Mouse (Mus musculus): ENCODE results near the gene Nell2. TPM values are rescaled to one million over a fixed set of nuclear protein-coding genes. Genes with fewer than 3 reads are reported as not detected.
"Not testable (repeated sequence)": the region's sequence is repeated elsewhere in the genome, so short reads cannot be mapped to it uniquely, and the experiment has no call there.

The Nell2 gene
- polyA plus RNA-seq, 1 experiment: 0.35 TPM

GRCm38 (mm10) chr15:95241161-95241560 is 287.2 kb downstream of the Nell2 start:
- no peak for DNase-seq (ENCODE audit: low read depth)

GRCm38 (mm10) chr15:95237021-95237420 is 291.3 kb downstream of the Nell2 start:
- not testable (repeated sequence) for DNase-seq (ENCODE audit: low read depth)

DNA sequence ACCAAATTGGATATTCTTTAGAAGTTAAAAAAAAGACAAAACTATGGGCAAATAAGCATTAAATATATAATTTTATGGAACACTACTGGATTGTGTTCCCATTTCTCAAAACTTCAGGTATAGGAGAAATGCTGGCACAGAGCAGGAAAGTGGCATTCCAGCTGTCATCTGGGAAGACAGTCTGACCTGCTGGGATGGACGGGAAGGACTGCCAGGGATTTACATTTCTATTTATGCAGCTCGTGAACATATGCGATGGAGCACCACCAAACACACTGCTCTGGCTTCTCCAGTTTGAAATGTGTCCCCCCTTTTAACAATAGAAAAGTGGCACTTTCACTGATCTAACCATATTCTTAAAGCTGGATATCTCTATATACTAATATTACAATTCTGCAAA is 291.9 kb downstream of the Nell2 start:
- DNase-seq (ENCODE audit: low read depth): no peak

- no peak for DNase-seq (ENCODE audit: low read depth)
Observed at GRCm38 (mm10) chr15:95231171-95231570, 297.2 kb downstream of the Nell2 start.

DNA sequence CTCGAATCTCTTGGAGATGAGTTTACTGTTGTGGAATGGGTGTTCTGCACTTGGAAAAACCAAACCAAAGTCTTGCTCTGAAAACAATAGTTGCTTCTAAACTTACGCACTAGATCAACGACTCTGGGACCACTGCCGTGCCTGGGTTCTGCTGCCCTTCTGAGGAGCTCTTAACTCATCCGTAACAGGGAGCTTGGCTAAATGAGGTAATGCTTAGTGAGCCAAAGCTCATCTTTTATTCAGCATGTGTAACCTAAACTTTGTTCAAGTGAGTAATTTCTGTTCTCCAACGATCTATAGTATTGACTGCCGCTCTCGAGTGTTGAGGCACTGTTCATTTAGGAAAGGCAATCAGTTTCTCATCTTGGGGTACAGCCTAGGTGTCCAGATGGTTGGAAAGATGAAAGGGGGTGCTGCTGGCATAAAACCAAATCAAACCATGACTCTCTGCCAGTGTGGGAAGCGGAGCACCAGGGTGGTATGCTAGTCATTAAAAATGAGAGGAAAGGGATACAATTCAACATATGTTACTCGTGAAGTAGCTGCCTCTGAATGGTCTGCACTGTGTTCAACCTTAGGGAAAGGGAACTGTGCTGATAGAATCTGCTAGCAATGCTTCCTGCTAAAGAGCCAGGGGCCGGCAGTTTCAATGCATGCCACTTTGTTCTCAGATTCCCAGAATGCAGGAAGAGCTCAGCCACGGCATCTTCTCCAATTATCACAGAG is 311.6 kb downstream of the Nell2 start:
- DNase-seq (ENCODE audit: low read depth): no peak

- DNase-seq (ENCODE audit: low read depth): no peak
Observed at GRCm38 (mm10) chr15:95210551-95210950, 317.8 kb downstream of the Nell2 start.

DNA sequence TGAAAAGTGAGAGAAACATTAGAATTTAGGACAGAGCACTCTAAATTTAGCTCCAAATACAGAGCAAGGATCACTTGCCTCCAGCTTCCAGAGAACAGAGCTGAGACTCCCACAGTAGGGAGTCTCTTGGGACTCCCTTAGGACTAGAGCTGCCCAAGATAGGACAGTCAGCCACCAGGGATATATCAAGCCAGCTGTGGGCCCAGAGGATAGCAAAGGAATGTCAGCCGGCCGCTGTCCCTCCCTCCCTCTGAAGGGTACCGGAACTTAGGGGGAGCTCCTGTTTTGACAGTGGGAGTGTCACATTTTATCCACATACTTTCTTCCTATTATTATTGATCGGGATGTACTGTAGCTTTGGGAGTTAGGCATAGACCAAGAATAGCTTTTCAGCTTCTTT is 319.2 kb downstream of the Nell2 start:
- DNase-seq (ENCODE audit: low read depth): no peak

DNA sequence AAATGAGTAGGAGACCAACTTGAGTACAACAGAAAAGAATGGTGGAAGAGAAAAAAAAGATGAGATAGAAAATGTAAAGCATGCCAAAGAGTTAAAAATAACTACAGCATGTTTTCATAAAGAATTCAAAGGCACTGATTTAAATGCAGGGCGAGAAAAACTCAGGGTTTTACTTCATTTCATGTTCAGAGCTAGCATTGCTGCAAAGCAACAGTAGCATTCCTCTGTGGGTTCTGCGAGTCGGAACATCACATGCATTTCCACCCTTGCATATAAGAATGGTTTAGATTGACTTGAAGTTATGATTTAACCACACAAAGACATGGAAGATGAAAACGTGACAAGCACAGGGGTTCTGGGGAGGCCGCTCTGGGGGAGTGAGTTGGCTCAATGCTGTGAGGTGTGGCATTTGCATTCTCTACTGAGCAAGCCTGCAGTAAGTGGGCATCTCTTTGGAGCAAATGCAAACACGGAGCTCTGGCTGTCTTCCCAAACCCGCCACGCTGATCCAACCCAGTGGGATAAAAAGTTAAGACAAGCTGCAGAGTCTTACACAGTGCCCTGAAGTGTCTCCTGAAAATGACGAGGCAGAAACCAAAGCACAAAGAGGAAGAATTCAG is 334.6 kb downstream of the Nell2 start:
- no peak for DNase-seq (ENCODE audit: low read depth)

GRCm38 (mm10) chr15:95192951-95193350 is 335.4 kb downstream of the Nell2 start:
- DNase-seq (ENCODE audit: low read depth): no peak

GRCm38 (mm10) chr15:95186226-95186625 is 342.1 kb downstream of the Nell2 start:
- no peak for DNase-seq (ENCODE audit: low read depth)

- no peak for DNase-seq (ENCODE audit: low read depth)
Observed at GRCm38 (mm10) chr15:95185419-95185818, 342.9 kb downstream of the Nell2 start.

DNA sequence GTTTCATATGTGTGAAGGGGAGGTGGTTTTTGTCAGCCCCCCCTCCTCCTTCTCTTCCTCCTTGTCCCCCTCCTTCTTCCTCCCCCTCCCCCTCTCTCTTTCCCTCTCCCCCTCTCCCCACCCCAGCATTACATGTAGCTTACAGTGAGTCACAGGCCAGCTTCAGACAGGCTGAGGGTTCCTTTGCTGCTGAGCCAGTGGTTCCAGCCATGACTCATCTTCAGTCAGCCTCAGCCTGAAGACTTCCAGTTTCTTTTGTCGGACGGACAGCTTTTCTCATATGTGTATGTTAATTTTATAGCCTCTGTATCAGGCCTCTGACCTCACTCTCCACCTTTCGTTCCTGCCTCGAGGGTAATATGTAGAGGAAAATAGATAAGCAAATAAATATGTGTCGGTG is 344.9 kb downstream of the Nell2 start:
- DNase-seq (ENCODE audit: low read depth): no peak

GRCm38 (mm10) chr15:95156828-95157227 is 371.5 kb downstream of the Nell2 start:
- DNase-seq (ENCODE audit: low read depth): no peak

- no peak for DNase-seq (ENCODE audit: low read depth)
Observed at GRCm38 (mm10) chr15:95145118-95145517, 383.2 kb downstream of the Nell2 start.

DNA sequence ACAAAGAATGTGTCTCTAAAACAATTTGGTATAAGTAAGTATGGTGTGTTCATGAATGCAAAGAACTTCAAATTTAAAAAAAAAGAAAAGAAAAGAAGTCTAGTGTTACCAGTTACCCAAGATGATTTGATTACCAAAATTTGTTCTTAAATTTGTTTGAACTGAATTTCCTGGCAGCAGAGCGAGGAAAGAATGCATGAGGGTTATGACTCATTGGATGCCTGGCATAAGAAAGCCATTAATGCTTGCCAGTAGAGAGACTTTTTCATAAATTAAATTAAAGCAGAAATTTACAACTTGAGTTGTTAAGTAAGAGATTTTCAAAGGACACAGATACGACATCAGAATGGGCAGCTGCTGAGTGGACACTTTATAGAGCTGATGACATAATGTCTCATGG is 384.2 kb downstream of the Nell2 start:
- DNase-seq (ENCODE audit: low read depth): no peak

GRCm38 (mm10) chr15:95138709-95139409 is 389.5 kb downstream of the Nell2 start:
- DNase-seq (ENCODE audit: low read depth): no peak

- no peak for DNase-seq (ENCODE audit: low read depth)
Observed at GRCm38 (mm10) chr15:95137018-95137810, 391.1 kb downstream of the Nell2 start.

GRCm38 (mm10) chr15:95135926-95136609 is 392.3 kb downstream of the Nell2 start:
- DNase-seq (ENCODE audit: low read depth): no peak

DNA sequence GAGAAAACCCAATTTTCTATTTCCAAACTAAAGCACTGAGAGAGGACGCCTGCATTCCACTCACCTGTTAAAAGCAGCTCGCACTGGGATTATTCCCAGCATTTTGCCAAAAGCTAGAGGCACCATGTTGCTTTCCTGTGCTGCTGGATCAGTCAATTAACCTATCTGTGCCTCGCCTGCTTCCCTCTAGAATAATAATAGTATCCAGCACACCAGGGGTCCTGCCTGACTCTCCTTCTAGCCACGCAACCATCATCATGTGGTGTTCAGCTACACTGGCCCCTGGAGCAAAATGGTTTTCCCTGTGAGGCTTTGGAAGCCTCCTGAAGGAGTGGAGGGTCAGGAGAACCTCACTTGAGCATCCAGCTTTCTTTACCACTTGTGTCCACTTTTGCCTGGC is 397.0 kb downstream of the Nell2 start:
- DNase-seq (ENCODE audit: low read depth): no peak

DNA sequence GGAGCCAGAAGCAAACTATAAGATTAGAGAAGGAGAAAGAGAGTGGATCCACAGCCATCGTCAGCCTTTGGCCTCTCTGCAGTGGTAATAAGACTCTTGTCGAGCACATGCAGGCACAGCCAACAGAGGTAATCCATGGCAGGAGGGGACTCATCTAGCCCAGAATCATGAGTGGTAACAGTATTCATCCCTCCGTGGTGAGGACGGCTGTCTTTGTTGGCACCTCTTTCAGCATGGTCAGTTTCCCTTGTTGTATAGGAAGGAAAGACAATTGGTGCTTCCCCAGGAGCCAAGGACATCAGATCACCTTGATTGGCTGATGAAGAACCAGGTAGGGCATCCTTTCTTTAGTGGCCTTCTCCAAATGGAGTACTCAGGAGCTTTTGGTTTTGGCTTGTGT is 419.7 kb downstream of the Nell2 start:
- no peak for DNase-seq (ENCODE audit: low read depth)

DNA sequence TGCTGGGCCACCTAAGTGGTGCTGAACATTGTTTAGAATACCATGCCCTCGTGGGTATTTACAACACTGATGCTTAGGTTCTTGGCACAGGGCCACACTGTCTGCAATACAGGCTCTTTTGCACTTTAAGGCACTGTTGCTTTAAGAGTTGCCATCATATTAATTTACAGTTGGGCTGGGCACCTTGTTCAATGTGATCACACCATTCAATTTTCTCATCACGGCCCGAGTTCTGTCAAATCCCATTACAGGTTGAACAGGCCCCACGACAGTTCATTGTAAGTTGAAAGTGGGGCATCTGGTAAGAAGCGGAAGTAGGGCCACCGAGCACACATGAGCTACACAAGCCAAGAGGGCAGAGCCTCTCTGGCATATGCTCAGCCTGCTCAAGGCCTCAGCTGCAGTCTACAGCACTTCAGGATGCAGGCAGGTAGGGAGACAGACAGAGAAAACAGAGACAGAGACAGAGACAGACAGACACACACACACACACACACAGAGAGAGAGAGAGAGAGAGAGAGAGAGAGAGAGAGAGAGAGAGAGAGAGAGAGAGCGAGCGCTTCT is 421.0 kb downstream of the Nell2 start:
- DNase-seq (ENCODE audit: low read depth): no peak

All from gonadal fat pad, adult 2 months (tissue).